Mouse (Mus musculus) intestine, embryonic 15.5 days (tissue): ENCODE measurements around the gene Poldip2. TPM values are rescaled to one million over a fixed set of nuclear protein-coding genes. Genes with fewer than 3 reads are reported as not detected.
A peak's percentile ranks its signal among the peaks of the same experiment; 100 is the strongest.

Source experiments
- ATAC-seq: fragments of 200-750 bp; cut with Nextera tagmentation; 2 replicates; pipeline ENCODE4 v1.8.0; 2017; ENCODE audit warnings: moderate TSS enrichment, moderate library complexity
- H3K27ac ChIP-seq: fragments of 300-500 bp; sonication (generic); 2 replicates; pipeline ENCODE4 v1.5.1; 2015; ENCODE audit warnings: mild to moderate bottlenecking, inconsistent platforms
- H3K27me3 ChIP-seq: fragments of 300-500 bp; sonication (generic); replicated peaks from 2 replicates; pipeline ENCODE4 v1.6.1; 2015; ENCODE audit warnings: inconsistent platforms
- H3K36me3 ChIP-seq: fragments of 300-500 bp; sonication (generic); 2 replicates; pipeline ENCODE4 v1.6.1; 2015; ENCODE audit warnings: inconsistent platforms
- H3K4me1 ChIP-seq: fragments of 300-500 bp; sonication (generic); replicated peaks from 2 replicates; pipeline ENCODE4 v1.6.1; 2015; ENCODE audit warnings: inconsistent platforms
- H3K4me2 ChIP-seq: fragments of 300-500 bp; sonication (generic); replicated peaks from 2 replicates; pipeline ENCODE4 v1.6.1; 2015; ENCODE audit warnings: mild to moderate bottlenecking, inconsistent platforms
- H3K4me3 ChIP-seq: fragments of 300-500 bp; sonication (generic); replicated peaks from 2 replicates; pipeline ENCODE4 v1.5.1; 2015; ENCODE audit warnings: inconsistent platforms
- H3K9ac ChIP-seq: fragments of 300-500 bp; sonication (generic); 2 replicates; pipeline ENCODE4 v1.6.1; 2015; ENCODE audit warnings: inconsistent platforms
- H3K9me3 ChIP-seq: fragments of 300-500 bp; sonication (generic); 2 replicates; pipeline ENCODE4 v1.6.1; 2016; ENCODE audit warnings: inconsistent platforms
- WGBS: fragments of 180-500 bp; shearing (Covaris S2); methylation state at CpG from one replicate; pipeline ENCODE4 v1.1.7; 2015; 5-methylcytosine and 5-hydroxymethylcytosine counted together
- polyA plus RNA-seq: library from polyadenylated mRNA; unstranded; fragments of >200 nt; fragmentation: Nextera tagmentation; extraction: Ambion mirVana; gene quantifications from 2 replicates; pipeline ENCODE4 v1.2.1, GENCODE M21; 2015

The Poldip2 gene
- polyA plus RNA-seq, 1 experiment from 2014 or later, result 149 TPM

- H3K9ac ChIP-seq, result peak overlapping the region; percentile 36; the same call in 1 of the 2 replicates
- no peaks in the 10 kb centered on the region for H3K9me3 ChIP-seq
- 33% methylated on average over 6 of the region's 6 CpGs for WGBS
- peaks cover 15% of the 10 kb centered on the region; the same call in 1 of the 2 replicates for H3K4me1 ChIP-seq
- peak; percentile 15 for ATAC-seq
- H3K4me3 ChIP-seq, result peak overlapping the region; percentile 70
- H3K36me3 ChIP-seq, result no peaks in the 10 kb centered on the region
- H3K27me3 ChIP-seq, result no peaks in the 10 kb centered on the region
- peak overlapping the region; percentile 80 for H3K27ac ChIP-seq
- peak overlapping the region; percentile 82 for H3K4me2 ChIP-seq
These were observed 39.0 kb downstream of the Poldip2 start for GRCm38 (mm10) chr11:78551059-78551398.

GRCm38 (mm10) chr11:78555623-78556022 is 43.6 kb downstream of the Poldip2 start:
- peak overlapping the region; percentile 71 for H3K27ac ChIP-seq
- peak; percentile 35; the same call in 1 of the 2 replicates for ATAC-seq
- no peaks in the 10 kb centered on the region for H3K27me3 ChIP-seq
- no peak overlapping the region for H3K9ac ChIP-seq
- 50% methylated on average over 3 of the region's 3 CpGs for WGBS
- H3K4me3 ChIP-seq, result no peak overlapping the region
- peaks cover 5% of the 10 kb centered on the region; the same call in 1 of the 2 replicates for H3K4me1 ChIP-seq
- no peaks in the 10 kb centered on the region for H3K9me3 ChIP-seq
- H3K4me2 ChIP-seq, result no peak overlapping the region
- H3K36me3 ChIP-seq, result no peaks in the 10 kb centered on the region

DNA sequence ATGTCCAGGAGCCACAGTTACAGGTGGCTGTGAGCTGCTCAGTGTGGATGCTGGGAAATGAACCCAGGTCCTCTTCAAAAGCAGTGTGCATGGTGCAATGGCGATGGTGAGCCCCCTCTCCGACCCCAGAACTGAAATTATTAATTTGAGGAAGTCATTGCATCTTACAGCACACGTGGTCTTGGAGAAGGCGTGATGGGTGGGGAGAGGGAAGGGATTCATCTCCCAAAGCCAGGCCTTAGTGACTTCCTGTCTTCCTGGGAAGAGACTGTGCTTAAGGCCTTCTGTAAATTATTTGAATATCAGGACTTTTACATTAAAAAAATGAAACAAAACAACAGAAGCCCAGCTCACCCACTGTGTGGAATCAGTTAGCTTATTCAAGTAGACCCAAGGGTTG is 44.1 kb downstream of the Poldip2 start:
- WGBS, result 57% methylated on average over 4 of the region's 4 CpGs
- Histone ChIP-seq H3K4me1 (peaks cover 3% of the 10 kb centered on the region; the same call in 1 of the 2 replicates), H3K36me3 (no peaks in the 10 kb centered on the region), H3K4me3 (no peak overlapping the region), H3K4me2 (no peak overlapping the region), H3K27ac (peak overlapping the region; percentile 30; the same call in 1 of the 2 replicates), H3K9ac (no peak overlapping the region), H3K9me3 (no peaks in the 10 kb centered on the region), H3K27me3 (no peaks in the 10 kb centered on the region)
- ATAC-seq, result no peak

DNA sequence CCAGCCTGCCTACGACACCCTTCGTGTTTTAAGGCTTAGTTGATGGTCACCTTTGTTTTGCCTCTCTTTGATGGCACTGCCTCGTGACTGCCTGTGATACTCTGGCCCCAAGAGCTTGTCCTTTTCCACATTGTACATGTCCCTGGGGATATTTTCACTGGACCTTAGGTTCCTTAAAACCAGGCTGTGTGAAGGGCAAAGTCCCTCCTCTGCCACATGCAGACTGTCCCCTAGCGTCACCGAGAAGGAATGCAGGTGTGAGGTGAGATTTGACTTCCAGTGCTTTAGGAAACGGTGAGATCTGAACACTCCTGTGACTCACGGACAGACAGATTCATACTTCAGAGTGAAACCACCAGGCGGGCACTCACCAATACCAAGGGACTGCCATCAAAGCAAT is 45.2 kb downstream of the Poldip2 start:
- Histone ChIP-seq H3K4me3 (no peak overlapping the region), H3K9ac (no peak overlapping the region), H3K9me3 (no peaks in the 10 kb centered on the region), H3K36me3 (no peaks in the 10 kb centered on the region), H3K4me1 (no peaks in the 10 kb centered on the region; the same call in 1 of the 2 replicates), H3K27me3 (no peaks in the 10 kb centered on the region), H3K27ac (no peak overlapping the region), H3K4me2 (no peak overlapping the region)
- 54% methylated on average over 8 of the region's 8 CpGs for WGBS
- peak; percentile 23; the same call in 1 of the 2 replicates for ATAC-seq

GRCm38 (mm10) chr11:78560447-78560846 is 48.5 kb downstream of the Poldip2 start:
- Histone ChIP-seq H3K4me2 (no peak overlapping the region), H3K4me3 (no peak overlapping the region), H3K9me3 (no peaks in the 10 kb centered on the region), H3K9ac (no peak overlapping the region), H3K4me1 (no peaks in the 10 kb centered on the region; the same call in 1 of the 2 replicates), H3K36me3 (no peaks in the 10 kb centered on the region), H3K27ac (no peak overlapping the region), H3K27me3 (no peaks in the 10 kb centered on the region)
- no peak for ATAC-seq
- WGBS, result 13% methylated on average over 4 of the region's 4 CpGs

DNA sequence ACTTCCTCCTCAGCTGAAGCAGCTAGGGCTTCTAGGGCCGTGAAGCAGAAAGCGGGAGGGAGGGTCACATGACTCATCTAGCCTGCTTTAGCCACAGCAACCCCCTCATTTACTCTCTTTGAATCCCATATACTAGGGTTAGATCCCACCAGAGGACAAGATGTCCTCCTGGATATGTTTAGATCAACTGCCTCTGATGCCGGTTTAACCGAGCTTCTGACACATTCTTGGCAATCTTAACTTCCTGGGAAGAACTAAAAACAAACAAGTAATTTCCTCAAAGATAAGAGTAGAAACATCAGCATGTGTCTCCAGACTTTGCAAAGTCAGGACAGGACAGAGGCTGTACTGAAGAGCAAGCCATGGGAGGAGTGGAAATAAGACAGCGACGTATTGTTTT is 54.8 kb downstream of the Poldip2 start:
- Histone ChIP-seq H3K9ac (no peak overlapping the region), H3K4me1 (no peaks in the 10 kb centered on the region), H3K36me3 (no peaks in the 10 kb centered on the region), H3K9me3 (no peaks in the 10 kb centered on the region), H3K4me2 (no peak overlapping the region), H3K27ac (no peak overlapping the region), H3K27me3 (no peaks in the 10 kb centered on the region), H3K4me3 (no peak overlapping the region)
- ATAC-seq, result no peak
- 42% methylated on average over 6 of the region's 6 CpGs for WGBS

DNA sequence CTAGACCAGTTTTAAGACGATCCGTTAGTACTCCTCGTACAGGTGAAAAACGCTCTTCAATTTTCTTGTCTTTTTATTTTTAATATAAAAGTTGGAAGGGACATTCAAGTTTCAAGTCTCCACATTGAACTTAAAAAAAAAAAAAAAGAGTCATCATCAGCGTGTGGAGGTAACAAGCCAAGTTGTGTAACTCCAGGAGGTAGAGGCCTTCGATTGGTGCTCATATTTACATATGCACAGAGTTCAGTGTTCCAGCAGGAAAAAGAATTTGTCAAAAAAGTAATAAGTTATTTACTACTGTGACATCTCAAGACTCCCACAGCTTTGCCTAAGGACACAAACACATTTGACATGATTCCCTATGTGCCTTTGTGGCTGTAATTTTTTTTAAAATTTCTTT is 55.6 kb downstream of the Poldip2 start:
- no peak overlapping the region for H3K27ac ChIP-seq
- no peak overlapping the region for H3K9ac ChIP-seq
- ATAC-seq, result no peak
- H3K9me3 ChIP-seq, result no peaks in the 10 kb centered on the region
- no peak overlapping the region for H3K4me3 ChIP-seq
- H3K4me2 ChIP-seq, result no peak overlapping the region
- H3K27me3 ChIP-seq, result no peaks in the 10 kb centered on the region
- 91% methylated on average over 6 of the region's 6 CpGs for WGBS
- no peaks in the 10 kb centered on the region for H3K4me1 ChIP-seq
- no peaks in the 10 kb centered on the region for H3K36me3 ChIP-seq

DNA sequence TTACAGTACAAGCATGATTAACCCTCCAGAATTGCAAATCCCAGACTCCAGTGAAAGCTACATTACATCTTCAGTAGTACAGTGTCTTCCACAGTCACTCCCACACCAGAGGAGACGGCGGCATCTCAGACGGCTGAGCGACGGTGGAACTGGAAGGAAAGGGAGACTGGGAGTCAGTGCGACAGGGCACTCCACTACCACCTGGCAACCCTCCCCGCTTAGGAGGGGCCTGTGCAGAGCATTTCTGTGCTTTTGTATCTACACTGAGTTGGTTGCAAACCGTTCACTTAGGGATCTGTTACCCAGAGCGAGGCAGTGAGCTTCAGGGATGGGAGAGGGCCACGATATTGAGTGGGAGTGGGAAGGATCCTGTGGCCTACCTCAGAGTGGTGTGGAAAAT is 56.8 kb downstream of the Poldip2 start:
- H3K4me3 ChIP-seq, result no peak overlapping the region
- WGBS, result 82% methylated on average over 10 of the region's 10 CpGs
- no peak for ATAC-seq
- H3K27me3 ChIP-seq, result no peaks in the 10 kb centered on the region
- H3K9ac ChIP-seq, result no peak overlapping the region
- no peaks in the 10 kb centered on the region for H3K36me3 ChIP-seq
- H3K27ac ChIP-seq, result no peak overlapping the region
- no peaks in the 10 kb centered on the region for H3K4me1 ChIP-seq
- no peaks in the 10 kb centered on the region for H3K9me3 ChIP-seq
- H3K4me2 ChIP-seq, result no peak overlapping the region

- Histone ChIP-seq H3K27ac (no peak overlapping the region), H3K4me2 (no peak overlapping the region), H3K27me3 (no peaks in the 10 kb centered on the region), H3K36me3 (0 out of 2 replicates have a peak, but pooled peaks cover 3% of the 10 kb centered on the region), H3K4me3 (no peak overlapping the region), H3K9ac (no peak overlapping the region), H3K9me3 (no peaks in the 10 kb centered on the region), H3K4me1 (no peaks in the 10 kb centered on the region)
- 65% methylated on average over 3 of the region's 3 CpGs for WGBS
- no peak for ATAC-seq
These were observed 57.8 kb downstream of the Poldip2 start for GRCm38 (mm10) chr11:78569806-78570205.

DNA sequence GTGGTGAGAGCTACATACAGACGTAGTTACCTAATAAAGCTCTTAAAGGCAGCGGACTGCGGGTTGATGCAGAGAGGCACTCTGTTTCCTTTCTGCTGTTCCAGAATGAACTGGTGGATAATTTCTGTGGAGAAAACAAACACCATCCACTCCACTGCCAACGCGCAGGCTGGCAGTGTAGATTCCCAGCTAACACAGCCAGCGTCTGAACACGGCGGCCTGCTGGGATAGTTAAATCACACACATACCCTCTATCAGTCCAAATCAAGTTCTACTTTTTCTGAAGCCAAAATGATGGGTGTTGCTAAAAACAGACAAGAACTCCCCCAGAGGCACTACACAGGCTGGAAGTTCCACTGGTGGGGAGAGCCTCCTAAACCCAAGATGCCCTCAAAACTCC is 59.4 kb downstream of the Poldip2 start:
- H3K27ac ChIP-seq, result no peak overlapping the region
- H3K27me3 ChIP-seq, result no peaks in the 10 kb centered on the region
- 94% methylated on average over 8 of the region's 8 CpGs for WGBS
- no peak overlapping the region for H3K4me2 ChIP-seq
- H3K9ac ChIP-seq, result no peak overlapping the region
- no peaks in the 10 kb centered on the region for H3K9me3 ChIP-seq
- 0 out of 2 replicates have a peak, but pooled peaks cover 3% of the 10 kb centered on the region for H3K36me3 ChIP-seq
- no peaks in the 10 kb centered on the region for H3K4me1 ChIP-seq
- H3K4me3 ChIP-seq, result no peak overlapping the region
- no peak for ATAC-seq

GRCm38 (mm10) chr11:78571854-78572253 is 59.9 kb downstream of the Poldip2 start:
- H3K9me3 ChIP-seq, result no peaks in the 10 kb centered on the region
- 0 out of 2 replicates have a peak, but pooled peaks cover 3% of the 10 kb centered on the region for H3K36me3 ChIP-seq
- 89% methylated on average over 6 of the region's 6 CpGs for WGBS

More at GRCm38 (mm10) chr11:78571854-78572253, 59.9 kb downstream of the Poldip2 start:
- Histone ChIP-seq H3K9ac (no peak overlapping the region), H3K4me3 (no peak overlapping the region), H3K4me1 (no peaks in the 10 kb centered on the region), H3K4me2 (no peak overlapping the region), H3K27me3 (no peaks in the 10 kb centered on the region), H3K27ac (no peak overlapping the region)
- no peak for ATAC-seq
